Mouse (Mus musculus): Measurements from ENCODE around the gene Apold1.

DNA sequence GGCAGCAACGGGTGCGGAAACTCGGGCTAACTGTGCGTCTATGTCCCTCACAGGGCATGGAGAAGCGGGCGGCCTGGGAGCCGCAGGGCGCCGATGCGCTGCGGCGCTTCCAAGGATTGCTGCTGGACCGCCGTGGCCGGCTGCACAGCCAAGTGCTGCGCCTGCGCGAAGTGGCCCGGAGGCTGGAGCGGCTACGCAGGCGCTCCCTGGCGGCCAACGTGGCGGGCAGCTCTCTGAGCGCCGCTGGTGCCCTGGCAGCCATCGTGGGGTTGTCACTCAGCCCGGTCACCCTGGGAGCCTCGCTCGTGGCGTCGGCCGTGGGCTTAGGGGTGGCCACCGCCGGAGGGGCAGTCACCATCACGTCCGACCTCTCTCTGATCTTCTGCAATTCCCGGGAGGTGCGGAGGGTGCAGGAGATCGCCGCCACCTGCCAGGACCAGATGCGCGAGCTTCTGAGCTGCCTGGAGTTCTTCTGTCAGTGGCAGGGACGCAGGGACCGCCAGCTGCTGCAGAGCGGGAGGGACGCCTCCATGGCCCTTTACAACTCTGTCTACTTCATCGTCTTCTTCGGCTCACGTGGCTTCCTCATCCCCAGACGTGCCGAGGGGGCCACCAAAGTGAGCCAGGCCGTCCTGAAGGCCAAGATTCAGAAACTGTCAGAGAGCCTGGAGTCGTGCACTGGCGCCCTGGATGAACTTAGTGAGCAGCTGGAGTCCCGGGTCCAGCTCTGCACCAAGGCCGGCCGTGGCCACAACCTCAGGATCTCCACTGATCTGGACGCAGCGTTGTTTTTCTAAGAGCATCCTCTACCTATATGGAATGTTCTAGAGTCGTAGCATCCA lies 2.2 kb downstream of the Apold1 start:
- no peak for TF ChIP-seq USF1 (IDR thresholded peaks at IDR 0.05; ENCODE audit: low read depth)
- TF ChIP-seq MAX (IDR thresholded peaks at IDR 0.05), result no peak

Data from C2C12 (cell line).